Mouse (Mus musculus) liver, embryonic 14.5 days (tissue): Measurements from ENCODE around the gene Cebpb.

Experiments
- CTCF ChIP-seq: IDR thresholded peaks from 2 replicates; pipeline ENCODE4 v1.5.1; 2016; ENCODE audit warnings: antibody characterized with exemption, low read depth, control low read depth
- EP300 ChIP-seq: IDR thresholded peaks from 2 replicates; pipeline ENCODE4 v1.6.1; 2016; ENCODE audit warnings: antibody characterized with exemption, low read depth

DNA sequence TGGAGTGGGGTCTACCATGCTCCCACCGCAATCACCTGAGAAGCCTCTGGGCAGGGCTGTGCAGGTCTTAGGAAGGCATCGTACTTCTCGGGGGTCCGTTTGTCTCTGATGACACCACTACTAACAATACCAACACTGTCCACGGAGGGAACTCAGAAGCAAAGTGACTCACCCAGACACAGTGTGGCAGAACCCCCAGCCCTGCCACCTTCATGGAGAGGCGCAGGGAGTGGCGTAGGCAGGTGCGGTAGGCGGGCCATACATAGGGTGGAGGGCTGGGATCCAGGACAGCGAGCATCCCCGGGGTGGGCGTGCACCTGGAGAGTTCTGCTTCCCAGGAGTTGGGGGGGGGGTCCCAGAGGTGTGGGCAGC is 603 bp upstream of the Cebpb start:
- TF ChIP-seq CTCF, result no peak
- no peak for TF ChIP-seq EP300
